Mouse (Mus musculus): ENCODE results near the gene Syce1. TPM values are rescaled to one million over a fixed set of nuclear protein-coding genes. Genes with fewer than 3 reads are reported as not detected.

The Syce1 gene
- polyA plus RNA-seq, 1 experiment from 2014 or later, result 0.62 TPM

- Histone ChIP-seq H3K9ac (no peak overlapping the region), H3K4me1 (replicated peaks; ENCODE audit: control insufficient read depth, insufficient read depth, low read length) (no peaks in the 10 kb centered on the region), H3K36me3 (replicated peaks; ENCODE audit: control insufficient read depth, insufficient read depth) (no peaks in the 10 kb centered on the region), H3K4me3 (replicated peaks; ENCODE audit: low read length) (no peak overlapping the region), H3K9me3 (ENCODE audit: control insufficient read depth, low read length) (peaks cover 11% of the 10 kb centered on the region; the same call in 1 of the 2 replicates), H3K4me2 (replicated peaks) (no peak overlapping the region), H3K27me3 (ENCODE audit: control insufficient read depth, insufficient read depth, low read length) (no peaks in the 10 kb centered on the region), H3K27ac (no peak overlapping the region)
- DNase-seq (ENCODE audit: low spot score) (no peak), ATAC-seq (ENCODE audit: low FRiP score) (no peak)
These were observed 33.1 kb downstream of the Syce1 start for GRCm38 (mm10) chr7:140754556-140754955.

DNA sequence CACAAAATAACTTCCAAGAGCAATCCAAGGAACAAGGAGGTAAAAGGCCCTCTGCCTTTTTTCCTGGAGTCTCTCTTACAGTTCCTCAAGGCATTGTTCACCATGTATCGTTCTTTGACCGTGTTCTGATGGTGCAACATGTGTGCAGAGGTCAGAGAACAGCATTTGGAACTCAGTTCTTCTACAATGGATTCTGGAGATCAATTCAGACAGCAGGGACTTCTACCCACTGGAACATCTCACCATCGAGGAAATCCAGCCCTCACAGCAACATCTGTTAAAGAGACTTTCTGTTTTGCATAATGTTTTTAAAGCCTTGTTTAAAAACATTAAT lies 38.9 kb downstream of the Syce1 start:
- ATAC-seq (ENCODE audit: low FRiP score) (no peak), DNase-seq (ENCODE audit: low spot score) (no peak)
- H3K4me2 ChIP-seq (replicated peaks), result no peak overlapping the region
- peaks cover 5% of the 10 kb centered on the region; the same call in 1 of the 2 replicates for H3K9me3 ChIP-seq (ENCODE audit: control insufficient read depth, low read length)
- no peak overlapping the region for H3K4me3 ChIP-seq (replicated peaks; ENCODE audit: low read length)
- 92% methylated on average over 3 of the region's 3 CpGs for WGBS
- H3K36me3 ChIP-seq (replicated peaks; ENCODE audit: control insufficient read depth, insufficient read depth), result no peaks in the 10 kb centered on the region
- no peaks in the 10 kb centered on the region for H3K27me3 ChIP-seq (ENCODE audit: control insufficient read depth, insufficient read depth, low read length)
- H3K9ac ChIP-seq, result no peak overlapping the region
- H3K27ac ChIP-seq, result no peak overlapping the region
- no peaks in the 10 kb centered on the region for H3K4me1 ChIP-seq (replicated peaks; ENCODE audit: control insufficient read depth, insufficient read depth, low read length)

DNA sequence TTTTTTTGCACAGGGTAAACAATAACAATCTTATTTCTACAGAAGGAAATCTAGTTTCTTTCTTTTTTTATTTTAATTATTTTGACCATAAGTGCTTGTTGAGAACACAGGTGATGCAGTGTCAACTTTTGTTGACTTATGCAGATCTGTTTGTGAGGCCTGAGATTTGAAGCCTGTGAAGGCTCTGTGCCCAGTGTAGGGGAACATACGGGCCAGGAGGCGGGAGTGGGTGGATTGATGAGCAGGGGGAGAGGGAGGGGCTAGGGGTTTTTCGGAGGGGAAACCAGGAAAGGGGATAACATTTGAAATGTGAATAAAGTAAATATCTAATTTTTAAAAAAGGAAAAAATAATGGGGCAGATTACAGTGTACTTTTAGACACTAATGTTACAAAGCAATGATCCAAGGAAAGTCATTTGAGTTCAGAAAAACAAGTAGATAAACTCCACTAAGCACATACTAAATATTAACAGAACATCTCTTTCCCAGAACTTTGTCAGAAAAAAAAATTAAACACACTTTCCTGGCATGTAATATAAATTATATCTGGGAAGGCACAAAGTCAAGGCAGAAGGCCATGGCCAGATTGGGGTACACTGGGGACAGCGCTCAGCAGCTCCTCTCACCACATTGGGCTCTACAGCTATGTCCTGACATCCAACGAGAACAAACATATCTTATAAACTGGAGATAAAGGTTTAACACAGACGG lies 39.4 kb downstream of the Syce1 start:
- no peaks in the 10 kb centered on the region for H3K36me3 ChIP-seq (replicated peaks; ENCODE audit: control insufficient read depth, insufficient read depth)
- no peak for ATAC-seq (ENCODE audit: low FRiP score)
- WGBS, result 88% methylated on average over 6 of the region's 6 CpGs

DNA sequence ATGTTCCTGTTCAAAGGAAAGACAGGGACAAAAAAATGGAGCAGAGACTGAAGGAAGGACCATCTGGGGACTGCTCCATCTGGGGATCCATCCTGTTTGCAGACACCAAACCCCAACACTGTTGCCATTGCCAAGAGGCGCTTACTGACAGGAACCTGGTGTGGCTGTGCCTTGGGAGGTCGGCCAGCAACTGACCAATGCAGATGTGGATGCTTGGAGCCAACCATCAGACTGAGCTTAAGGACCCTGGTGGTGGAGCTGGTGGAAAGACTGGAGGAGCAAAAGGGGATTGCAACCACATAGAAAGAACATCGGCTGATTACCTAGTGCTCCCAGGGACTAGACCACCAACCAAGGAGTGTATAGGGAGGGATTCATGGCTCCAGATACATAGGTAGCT lies 40.2 kb downstream of the Syce1 start:
- H3K27me3 ChIP-seq (ENCODE audit: control insufficient read depth, insufficient read depth, low read length), result no peaks in the 10 kb centered on the region
- no peak overlapping the region for H3K9ac ChIP-seq
- ATAC-seq (ENCODE audit: low FRiP score) (no peak), DNase-seq (ENCODE audit: low spot score) (no peak)
- no peak overlapping the region for H3K4me3 ChIP-seq (replicated peaks; ENCODE audit: low read length)
- H3K27ac ChIP-seq, result no peak overlapping the region
- no peaks in the 10 kb centered on the region for H3K36me3 ChIP-seq (replicated peaks; ENCODE audit: control insufficient read depth, insufficient read depth)
- no peaks in the 10 kb centered on the region for H3K4me1 ChIP-seq (replicated peaks; ENCODE audit: control insufficient read depth, insufficient read depth, low read length)
- WGBS, result 89% methylated on average over 3 of the region's 3 CpGs
- H3K4me2 ChIP-seq (replicated peaks), result no peak overlapping the region
- H3K9me3 ChIP-seq (ENCODE audit: control insufficient read depth, low read length), result no peaks in the 10 kb centered on the region

More for the DNA sequence above, 39.4 kb downstream of the Syce1 start:
- Histone ChIP-seq H3K4me2 (replicated peaks) (no peak overlapping the region), H3K4me3 (replicated peaks; ENCODE audit: low read length) (no peak overlapping the region), H3K27me3 (ENCODE audit: control insufficient read depth, insufficient read depth, low read length) (no peaks in the 10 kb centered on the region), H3K9me3 (ENCODE audit: control insufficient read depth, low read length) (no peaks in the 10 kb centered on the region), H3K4me1 (replicated peaks; ENCODE audit: control insufficient read depth, insufficient read depth, low read length) (no peaks in the 10 kb centered on the region), H3K9ac (no peak overlapping the region), H3K27ac (no peak overlapping the region)
- no peak for DNase-seq (ENCODE audit: low spot score)

- 0 out of 2 replicates have a peak, but pooled peaks cover 3% of the 10 kb centered on the region for H3K9me3 ChIP-seq (ENCODE audit: control insufficient read depth, low read length)
- no peak overlapping the region for H3K4me3 ChIP-seq (replicated peaks; ENCODE audit: low read length)
- H3K36me3 ChIP-seq (replicated peaks; ENCODE audit: control insufficient read depth, insufficient read depth), result no peaks in the 10 kb centered on the region
- H3K4me1 ChIP-seq (replicated peaks; ENCODE audit: control insufficient read depth, insufficient read depth, low read length), result no peaks in the 10 kb centered on the region
- WGBS, result 72% methylated on average over 2 of the region's 2 CpGs
- DNase-seq (ENCODE audit: low spot score) (no peak), ATAC-seq (ENCODE audit: low FRiP score) (no peak)
- H3K9ac ChIP-seq, result no peak overlapping the region
- H3K27ac ChIP-seq, result no peak overlapping the region
- H3K4me2 ChIP-seq (replicated peaks), result no peak overlapping the region
- no peaks in the 10 kb centered on the region for H3K27me3 ChIP-seq (ENCODE audit: control insufficient read depth, insufficient read depth, low read length)
These were observed 54.5 kb downstream of the Syce1 start for GRCm38 (mm10) chr7:140733162-140733561.

Other genes starting within 250 kb of the Syce1 start
- not detected in 2 replicates for gene Olfr538, start 220.0 kb downstream of the Syce1 start, polyA plus RNA-seq (2014; fragmentation: Nextera tagmentation; extraction: Ambion mirVana)
- gene Olfr46, start 186.6 kb downstream of the Syce1 start, polyA plus RNA-seq (2014; fragmentation: Nextera tagmentation; extraction: Ambion mirVana), result 0.03 TPM in 1 of 2 replicates, not detected in the other
- not detected in 2 replicates for gene Olfr61, start 158.9 kb downstream of the Syce1 start, polyA plus RNA-seq (2014; fragmentation: Nextera tagmentation; extraction: Ambion mirVana)
- gene Olfr53, start 141.4 kb downstream of the Syce1 start, polyA plus RNA-seq (2014; fragmentation: Nextera tagmentation; extraction: Ambion mirVana), result not detected in 2 replicates
- 0.03 TPM in 1 of 2 replicates, not detected in the other for gene Olfr539, start 127.9 kb downstream of the Syce1 start, polyA plus RNA-seq (2014; fragmentation: Nextera tagmentation; extraction: Ambion mirVana)
- gene Olfr45, start 105.9 kb downstream of the Syce1 start, polyA plus RNA-seq (2014; fragmentation: Nextera tagmentation; extraction: Ambion mirVana), result not detected in 2 replicates
- gene Olfr541, start 90.6 kb downstream of the Syce1 start, polyA plus RNA-seq (2014; fragmentation: Nextera tagmentation; extraction: Ambion mirVana), result not detected in 2 replicates
- not detected in 2 replicates for gene Cyp2e1, start 24.1 kb downstream of the Syce1 start, polyA plus RNA-seq (2014; fragmentation: Nextera tagmentation; extraction: Ambion mirVana)
- 33.7 and 33.9 TPM in 2 replicates for gene Zfp941, start 34.3 kb upstream of the Syce1 start, polyA plus RNA-seq (2014; fragmentation: Nextera tagmentation; extraction: Ambion mirVana)
- 0.31 TPM in 1 of 2 replicates, not detected in the other for gene Urah, start 47.2 kb upstream of the Syce1 start, polyA plus RNA-seq (2014; fragmentation: Nextera tagmentation; extraction: Ambion mirVana)
- not detected in 2 replicates for gene Scgb1c1, start 57.7 kb upstream of the Syce1 start, polyA plus RNA-seq (2014; fragmentation: Nextera tagmentation; extraction: Ambion mirVana)
- 0.14 TPM in 1 of 2 replicates, not detected in the other for gene Odf3, start 60.0 kb upstream of the Syce1 start, polyA plus RNA-seq (2014; fragmentation: Nextera tagmentation; extraction: Ambion mirVana)
- 0.35 TPM in 1 of 2 replicates, not detected in the other for gene Gm45785, start 68.5 kb upstream of the Syce1 start, polyA plus RNA-seq (2014; fragmentation: Nextera tagmentation; extraction: Ambion mirVana)
- 92.8 and 96.6 TPM in 2 replicates for gene Ric8a, start 69.1 kb upstream of the Syce1 start, polyA plus RNA-seq (2014; fragmentation: Nextera tagmentation; extraction: Ambion mirVana)
- gene Bet1l, start 69.7 kb upstream of the Syce1 start, polyA plus RNA-seq (2014; fragmentation: Nextera tagmentation; extraction: Ambion mirVana), result 40.1 and 50.5 TPM in 2 replicates
- gene Psmd13, start 94.1 kb upstream of the Syce1 start, polyA plus RNA-seq (2014; fragmentation: Nextera tagmentation; extraction: Ambion mirVana), result 177 and 185 TPM in 2 replicates
- gene Sirt3, start 94.5 kb upstream of the Syce1 start, polyA plus RNA-seq (2014; fragmentation: Nextera tagmentation; extraction: Ambion mirVana), result 44.4 and 47.5 TPM in 2 replicates
- not detected in 2 replicates for gene Cox8b, start 112.6 kb upstream of the Syce1 start, polyA plus RNA-seq (2014; fragmentation: Nextera tagmentation; extraction: Ambion mirVana)
- 0.60 and 1.4 TPM in 2 replicates for gene Nlrp6, start 133.1 kb upstream of the Syce1 start, polyA plus RNA-seq (2014; fragmentation: Nextera tagmentation; extraction: Ambion mirVana)
- 8.2 and 9.2 TPM in 2 replicates for gene Pgghg, start 153.5 kb upstream of the Syce1 start, polyA plus RNA-seq (2014; fragmentation: Nextera tagmentation; extraction: Ambion mirVana)
- gene Ifitm5, start 162.4 kb upstream of the Syce1 start, polyA plus RNA-seq (2014; fragmentation: Nextera tagmentation; extraction: Ambion mirVana), result 0.55 TPM in 1 of 2 replicates, not detected in the other
- not detected in 2 replicates for gene Gm45717, start 168.1 kb upstream of the Syce1 start, polyA plus RNA-seq (2014; fragmentation: Nextera tagmentation; extraction: Ambion mirVana)
- gene Ifitm2, start 168.1 kb upstream of the Syce1 start, polyA plus RNA-seq (2014; fragmentation: Nextera tagmentation; extraction: Ambion mirVana), result 201 and 234 TPM in 2 replicates
- 16.8 and 21.9 TPM in 2 replicates for gene Ifitm1, start 179.4 kb upstream of the Syce1 start, polyA plus RNA-seq (2014; fragmentation: Nextera tagmentation; extraction: Ambion mirVana)
- gene Ifitm3, start 222.9 kb upstream of the Syce1 start, polyA plus RNA-seq (2014; fragmentation: Nextera tagmentation; extraction: Ambion mirVana), result 28.3 and 45.1 TPM in 2 replicates
- 0.95 and 1.1 TPM in 2 replicates for gene Ifitm6, start 230.1 kb upstream of the Syce1 start, polyA plus RNA-seq (2014; fragmentation: Nextera tagmentation; extraction: Ambion mirVana)
- not detected in 2 replicates for gene Gm17387, start 241.3 kb upstream of the Syce1 start, polyA plus RNA-seq (2014; fragmentation: Nextera tagmentation; extraction: Ambion mirVana)

Data from hindbrain, embryonic 14.5 days (tissue).